Mouse (Mus musculus) erythroblast, adult 5-6 weeks (primary cell): ENCODE data around the gene Art3. TPM values are rescaled to one million over a fixed set of nuclear protein-coding genes. Genes with fewer than 3 reads are reported as not detected.

ENCODE experiments used
- ATAC-seq: replicated peaks from 2 replicates; pipeline ENCODE4 v1.8.0; 2016; ENCODE audit warnings: moderate number of reproducible peaks, mild to moderate bottlenecking, moderate TSS enrichment, inconsistent platforms; ENCODE audit not compliant: poor library complexity, low FRiP score, severe bottlenecking
- total RNA-seq, 2 experiments: library from RNA; stranded (forward) in 1 of 2; stranded (reverse) in 1 of 2; fragments of 150-400 nt in 1 of 2; fragments of 200-764, 138-1000 nt in 1 of 2; gene quantifications; 2 replicates each; pipeline versions ENCODE4 v1.2.3 to v1.2.4; 2015 to 2017; ENCODE audit warnings: low replicate concordance in 2 of 2

The Art3 gene
- total RNA-seq, 2 experiments from 2014 or later, result 8.1 TPM; not detected in 1

DNA sequence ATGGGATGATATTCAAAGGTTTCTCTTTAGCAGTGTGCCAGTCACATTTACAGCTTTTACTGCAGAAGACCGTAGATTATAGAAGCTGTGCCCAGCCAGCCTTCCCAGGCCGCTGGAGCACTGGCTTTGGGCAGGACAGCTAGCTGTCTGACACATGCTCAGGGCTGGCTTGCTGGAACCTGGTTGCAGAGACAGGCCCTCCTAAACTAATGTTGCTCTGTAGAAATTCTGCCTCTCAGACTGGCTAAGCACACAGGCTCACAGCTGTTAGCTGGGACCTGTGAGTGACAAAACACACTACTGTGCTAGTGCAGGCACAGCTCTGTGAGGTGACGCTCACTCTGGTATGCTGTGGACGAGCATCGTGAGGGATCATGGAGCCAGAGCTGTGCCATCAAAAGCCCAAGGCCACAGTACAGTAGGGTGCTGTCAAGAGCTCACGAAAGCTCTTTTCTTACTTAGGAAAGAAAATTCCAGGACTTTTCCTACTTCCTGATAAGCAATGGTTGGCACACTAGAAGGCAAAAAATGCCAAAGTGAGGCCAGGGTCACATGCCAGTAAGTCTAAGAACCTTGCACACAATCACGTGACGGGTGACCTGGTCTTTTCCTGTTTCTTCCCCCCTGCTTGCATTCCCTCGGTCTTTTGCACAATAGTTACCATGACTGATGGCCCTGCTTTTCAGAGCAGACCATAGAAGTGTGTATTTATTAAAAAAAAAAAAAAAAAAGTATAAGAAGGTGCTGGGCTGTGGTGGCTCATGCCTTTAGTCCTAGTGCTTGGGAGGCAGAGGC lies 77.9 kb downstream of the Art3 start:
- no peak for ATAC-seq

DNA sequence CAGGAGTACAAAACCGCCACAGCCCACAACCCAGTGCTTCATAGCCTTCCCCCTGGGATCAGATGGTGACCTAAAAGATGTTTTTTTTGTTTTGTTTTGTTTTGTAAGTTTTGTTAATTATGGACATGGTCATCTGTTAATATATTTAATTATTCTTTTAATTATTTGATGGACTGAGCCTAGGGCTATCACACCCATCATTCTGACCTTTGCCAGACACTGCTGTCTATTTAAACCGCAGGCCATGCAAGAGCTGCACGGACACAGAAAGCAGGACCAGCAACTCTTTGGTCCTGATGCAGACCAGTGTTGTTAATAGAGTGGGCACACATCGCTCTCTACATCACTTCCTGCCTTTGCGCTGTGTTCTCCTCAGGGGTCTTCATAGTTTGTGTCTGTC lies 78.9 kb downstream of the Art3 start:
- no peak for ATAC-seq

DNA sequence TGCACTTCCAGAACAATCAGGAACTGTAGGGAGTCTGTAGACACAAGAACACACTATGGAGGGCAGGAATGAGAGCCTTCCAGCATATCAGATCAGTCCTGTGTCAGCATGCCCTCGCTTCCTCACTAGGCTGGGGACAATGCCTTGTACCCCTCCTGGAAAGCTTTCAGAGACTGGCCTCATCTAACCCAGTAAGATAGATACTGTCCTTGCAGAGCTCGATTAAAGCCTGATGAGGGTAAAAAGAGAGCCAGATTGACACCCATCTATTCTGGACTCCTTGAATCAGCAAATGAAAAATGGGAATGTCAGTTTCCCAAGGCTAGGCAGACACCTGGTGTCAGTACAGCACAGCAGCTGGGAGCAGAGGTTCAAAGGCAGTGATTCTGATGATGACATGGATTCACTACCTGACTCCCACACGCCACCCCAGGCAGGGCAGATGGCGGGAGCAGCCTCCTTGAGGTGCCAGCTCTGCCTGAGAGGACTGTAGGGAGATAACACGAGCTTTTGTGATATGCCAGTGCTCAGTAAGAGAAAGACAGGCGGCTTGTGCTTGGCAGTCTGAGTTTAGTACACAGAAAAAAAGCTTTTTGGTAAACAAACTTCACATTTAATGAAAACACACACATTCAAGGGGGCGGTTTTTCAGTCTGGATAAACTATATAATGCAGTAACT lies 80.0 kb downstream of the Art3 start:
- no peak for ATAC-seq

DNA sequence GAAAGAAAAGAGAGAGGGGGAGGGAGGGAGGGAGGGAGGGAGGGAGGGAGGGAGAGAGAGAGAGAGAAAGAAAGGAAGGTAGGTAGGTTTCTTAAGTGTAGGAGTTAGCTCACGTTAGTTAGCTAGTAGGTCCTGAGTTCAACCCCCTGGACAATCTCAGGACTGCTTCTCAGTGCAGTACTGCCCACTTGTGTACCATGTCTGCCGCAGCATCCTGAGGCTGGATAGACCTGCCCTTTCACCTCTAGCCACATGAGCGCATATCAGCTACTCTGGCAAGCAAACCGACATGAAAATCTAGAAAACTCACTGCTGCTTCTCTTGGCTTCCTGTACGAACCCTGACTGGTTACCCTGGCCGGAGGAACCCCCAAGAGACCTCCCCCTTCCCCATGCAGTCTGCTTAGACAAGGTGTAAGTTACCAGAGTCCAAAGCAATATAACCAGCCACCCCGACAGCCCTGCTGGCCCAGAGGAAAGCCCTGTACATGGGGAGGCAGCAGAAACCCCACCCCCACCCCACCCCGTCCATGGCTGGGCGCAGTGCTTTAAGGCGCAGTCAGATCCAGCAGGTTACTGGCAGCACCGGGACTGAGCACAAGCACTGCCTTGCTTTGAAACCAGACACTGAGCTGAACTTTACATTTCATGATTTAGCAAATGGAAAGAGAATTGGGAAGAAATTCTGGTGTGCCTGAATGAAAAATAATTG lies 81.8 kb downstream of the Art3 start:
- no peak for ATAC-seq

DNA sequence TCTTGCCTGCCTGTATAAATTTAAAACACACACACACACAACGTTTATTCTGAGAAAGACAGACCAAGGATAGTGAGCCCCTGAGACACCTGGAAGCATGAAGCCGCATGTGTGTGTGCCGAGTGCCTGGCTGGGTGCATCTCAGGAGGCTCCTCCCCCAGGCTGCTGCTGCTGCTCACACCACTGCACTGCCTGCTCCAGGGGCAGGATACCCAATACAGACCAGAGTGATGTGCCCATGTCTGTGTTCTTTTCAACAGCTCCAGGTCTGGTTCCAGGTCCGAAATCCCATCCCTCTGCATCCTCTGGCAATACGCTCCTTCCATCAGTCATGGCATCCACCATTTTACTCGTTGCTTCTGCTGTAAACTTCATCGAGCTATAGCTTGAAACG lies 82.4 kb downstream of the Art3 start:
- ATAC-seq, result no peak

DNA sequence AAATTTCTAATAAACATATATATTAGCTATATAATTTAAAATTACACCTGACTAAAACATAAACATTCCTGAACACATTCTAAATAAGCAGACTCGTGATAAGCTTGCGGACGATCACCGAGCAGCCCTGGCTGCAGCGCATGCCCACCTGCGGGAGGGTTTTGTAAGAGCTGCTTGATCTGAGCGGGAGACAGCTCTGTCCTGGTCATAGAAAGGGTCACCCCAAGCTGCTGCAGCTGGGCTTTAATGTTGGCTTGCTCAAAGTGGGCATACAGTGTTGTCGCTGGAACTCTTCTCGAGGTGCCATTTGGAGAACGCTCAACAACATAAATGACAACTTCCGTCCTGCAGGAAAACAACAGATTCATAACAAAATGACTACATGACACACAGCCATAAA lies 92.5 kb downstream of the Art3 start:
- no peak for ATAC-seq

DNA sequence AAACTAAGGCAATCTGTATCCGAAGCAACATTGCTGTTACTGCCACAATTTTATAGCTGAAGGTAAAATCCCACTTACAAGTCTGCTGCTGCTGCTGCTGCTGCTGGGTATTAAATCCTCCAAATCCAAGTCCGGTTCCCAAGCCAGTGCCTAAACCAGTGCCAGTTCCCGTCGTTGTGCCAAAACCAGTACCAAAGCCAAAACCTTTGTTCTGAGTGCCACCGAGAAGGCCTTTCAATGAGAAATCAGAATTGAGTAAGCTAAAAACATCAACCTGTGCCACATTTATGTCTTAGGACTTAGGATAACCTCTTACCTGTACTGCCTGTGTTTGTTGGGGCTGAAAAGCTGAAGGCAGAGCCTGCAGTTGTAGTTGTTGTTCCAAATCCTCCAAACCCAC lies 99.1 kb downstream of the Art3 start:
- ATAC-seq, result no peak

DNA sequence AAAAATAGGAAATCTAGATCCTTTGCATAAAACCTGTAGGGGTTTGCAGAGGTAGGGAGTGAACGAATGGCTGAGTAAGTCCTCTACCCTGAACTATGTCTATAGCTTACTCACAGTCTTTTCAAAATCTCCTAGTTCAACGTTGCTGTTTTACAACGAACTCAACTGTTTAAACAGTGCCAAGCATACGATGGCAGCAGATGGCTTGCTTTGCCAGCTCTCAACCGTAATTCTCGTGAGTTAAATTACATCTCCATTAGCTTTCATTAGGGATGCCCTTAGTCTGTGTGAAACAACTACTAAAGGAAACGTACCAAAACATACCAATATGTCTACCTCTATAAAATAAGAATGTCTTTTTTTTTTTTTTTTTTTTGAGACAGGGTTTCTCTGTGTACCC lies 100.0 kb downstream of the Art3 start:
- ATAC-seq, result no peak

DNA sequence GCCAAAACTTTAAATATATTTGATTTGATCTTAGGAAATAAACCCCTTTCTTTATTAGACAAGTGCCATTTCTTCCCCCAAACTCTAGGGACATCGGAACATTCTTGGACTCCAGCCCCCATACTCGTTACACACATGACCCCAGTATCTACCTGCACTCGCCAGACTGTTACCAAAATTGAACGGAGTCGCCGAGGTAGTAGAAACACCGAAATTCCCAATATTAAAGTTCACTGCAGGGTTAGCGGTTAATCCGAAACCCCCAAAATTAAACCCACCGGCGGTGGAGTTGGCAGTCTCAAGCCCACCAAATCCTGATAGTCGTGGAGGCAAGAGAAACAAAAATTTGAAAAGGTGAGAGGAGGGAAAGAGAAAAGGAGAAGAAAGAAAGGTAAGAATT lies 102.4 kb downstream of the Art3 start:
- ATAC-seq, result no peak

DNA sequence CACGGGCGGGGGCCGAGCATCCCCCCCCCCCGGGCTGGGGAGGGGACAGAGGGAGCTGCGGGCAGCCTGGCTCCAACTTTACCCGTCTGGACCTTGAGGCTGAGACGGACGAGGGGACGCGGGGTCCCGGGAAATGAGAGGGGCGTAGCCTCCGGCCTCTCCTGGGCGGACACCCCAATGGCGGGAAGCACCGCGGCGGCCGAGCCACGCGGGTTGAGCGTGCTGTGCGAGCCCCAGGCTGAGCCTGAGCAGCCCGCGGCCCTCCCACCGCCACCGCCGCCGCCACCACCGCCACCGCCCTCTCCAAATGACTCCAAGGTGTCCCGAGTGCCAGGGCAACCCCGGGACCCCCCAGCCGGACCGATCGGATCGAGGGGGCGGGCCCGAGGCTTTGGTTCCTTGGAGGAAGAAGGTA lies 103.0 kb downstream of the Art3 start:
- ATAC-seq, result peak; percentile 59

DNA sequence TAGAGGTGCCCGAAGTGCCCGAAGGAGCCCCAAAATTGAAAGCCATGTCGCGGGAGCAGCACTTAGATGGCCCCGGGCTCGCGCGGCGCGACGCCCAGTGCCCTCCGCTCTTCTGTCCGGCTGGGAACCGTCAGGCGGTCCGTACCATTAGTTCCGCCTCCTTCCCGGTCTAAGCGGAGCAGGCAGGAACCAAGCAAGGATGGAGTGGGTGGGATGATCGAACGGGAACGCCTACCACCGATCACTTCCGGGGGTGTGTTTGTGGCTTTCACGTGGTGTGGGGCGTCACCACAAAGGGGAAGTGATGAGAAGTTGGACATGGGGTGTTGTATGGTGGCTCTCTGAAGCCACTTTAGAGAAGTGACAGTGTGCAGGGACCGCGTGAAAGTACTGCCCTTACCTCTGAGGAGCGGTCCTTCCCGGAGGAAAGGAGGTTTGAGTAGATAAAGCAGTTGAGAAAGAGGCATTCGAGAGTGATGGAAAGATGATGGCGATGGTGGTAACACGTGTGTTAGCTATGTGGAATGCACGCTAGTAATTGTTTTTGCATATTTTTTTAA lies 103.5 kb downstream of the Art3 start, which contains the start of gene Nup54:
Gene Nup54 (minus strand): TSS at position 195 of the 560 bp plus-strand sequence.
- peak; percentile 96 for ATAC-seq

DNA sequence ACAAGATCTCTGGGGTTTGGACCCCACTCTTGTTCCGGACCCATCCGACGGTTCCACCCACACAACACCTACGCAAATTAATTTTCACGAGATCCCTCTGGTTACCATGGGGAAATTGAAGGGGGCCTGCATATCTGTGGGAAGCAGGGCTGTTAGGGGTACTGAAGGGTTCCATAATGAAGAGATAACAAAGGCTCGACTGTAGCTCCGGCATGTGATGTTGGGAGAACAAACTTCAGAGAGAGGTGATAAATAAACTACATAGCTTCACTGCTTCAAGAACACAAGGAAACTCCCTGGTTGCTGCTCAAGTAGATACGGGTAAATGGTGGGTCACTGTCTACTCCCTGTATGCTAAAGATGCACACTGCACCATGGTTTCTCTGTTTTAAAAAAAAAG lies 106.9 kb downstream of the Art3 start:
- ATAC-seq, result no peak

DNA sequence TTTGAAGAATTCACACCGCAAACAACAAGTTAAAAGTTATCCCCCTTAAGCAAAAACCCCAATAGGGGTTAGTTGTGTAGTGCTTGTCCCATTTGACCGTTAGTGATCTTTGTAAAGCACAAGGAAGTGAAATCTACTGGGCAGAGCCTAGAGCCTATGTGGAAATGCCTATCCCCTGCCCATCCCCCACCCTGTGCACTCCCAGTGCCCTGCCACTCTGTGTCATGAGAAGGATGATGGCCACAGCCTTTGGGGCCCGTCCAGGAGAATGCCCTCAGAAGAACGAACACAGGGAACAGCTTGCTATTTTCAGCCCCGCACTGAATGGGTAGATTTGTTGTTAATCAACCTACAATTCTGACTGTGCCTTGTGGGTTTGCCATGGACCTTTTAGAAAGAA lies 109.9 kb downstream of the Art3 start:
- no peak for ATAC-seq

DNA sequence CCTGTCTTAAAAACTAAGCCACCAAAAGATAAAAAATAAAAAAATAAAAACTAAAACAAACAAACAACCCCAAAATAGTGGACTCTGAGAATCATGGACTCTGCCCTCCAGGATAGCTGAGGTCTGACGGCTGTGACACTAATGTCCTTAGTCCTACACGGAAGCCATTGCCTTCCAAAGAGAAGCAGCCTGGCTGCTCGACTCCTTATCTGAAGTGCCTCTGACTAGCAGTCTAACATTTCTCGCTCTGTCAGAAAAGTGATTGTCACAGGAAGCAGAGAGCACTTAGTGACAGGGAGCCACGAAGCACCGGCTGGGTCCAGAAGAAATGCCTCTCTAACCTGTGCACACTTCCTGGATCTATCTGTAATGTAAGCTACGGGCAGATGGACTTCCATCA lies 111.3 kb downstream of the Art3 start:
- no peak for ATAC-seq

DNA sequence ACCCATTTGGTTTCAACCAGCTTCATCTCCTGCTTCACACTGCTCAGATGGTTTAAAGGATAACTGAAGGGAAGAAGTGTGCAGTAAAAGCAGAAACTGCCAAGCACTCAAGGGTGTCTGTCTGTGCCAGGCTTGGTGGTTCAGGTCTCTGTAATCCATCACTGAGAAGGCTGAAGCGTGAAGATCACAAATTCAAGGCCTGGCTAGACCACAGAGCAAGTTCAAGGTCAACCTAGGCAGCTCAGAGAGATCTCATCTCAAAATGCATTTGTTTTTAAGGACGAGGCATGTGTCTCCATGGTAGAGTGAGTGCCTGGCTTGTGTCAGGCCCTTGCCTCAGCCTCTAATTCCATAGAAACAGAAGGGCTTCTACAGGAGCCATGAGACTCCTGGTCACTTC lies 113.4 kb downstream of the Art3 start:
- ATAC-seq, result no peak

DNA sequence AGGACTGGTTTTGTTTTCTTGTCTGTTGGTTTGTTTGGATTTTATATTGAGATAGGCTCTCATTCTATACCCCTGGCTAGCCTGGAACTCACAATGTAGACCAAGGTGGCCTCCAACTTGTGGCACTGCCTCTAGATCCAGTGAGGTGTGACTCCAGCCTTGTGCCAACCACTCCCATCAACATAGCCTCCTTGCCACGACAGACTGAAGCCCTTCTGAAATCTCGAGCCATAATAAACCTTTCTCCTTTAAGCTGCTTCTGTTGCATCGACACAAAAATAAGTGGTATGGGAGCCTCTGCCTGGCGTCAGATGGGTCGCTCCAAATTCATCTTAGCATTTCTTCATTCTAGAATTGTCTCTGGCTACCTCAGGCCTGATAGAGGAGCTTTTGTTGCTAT lies 115.1 kb downstream of the Art3 start:
- no peak for ATAC-seq

DNA sequence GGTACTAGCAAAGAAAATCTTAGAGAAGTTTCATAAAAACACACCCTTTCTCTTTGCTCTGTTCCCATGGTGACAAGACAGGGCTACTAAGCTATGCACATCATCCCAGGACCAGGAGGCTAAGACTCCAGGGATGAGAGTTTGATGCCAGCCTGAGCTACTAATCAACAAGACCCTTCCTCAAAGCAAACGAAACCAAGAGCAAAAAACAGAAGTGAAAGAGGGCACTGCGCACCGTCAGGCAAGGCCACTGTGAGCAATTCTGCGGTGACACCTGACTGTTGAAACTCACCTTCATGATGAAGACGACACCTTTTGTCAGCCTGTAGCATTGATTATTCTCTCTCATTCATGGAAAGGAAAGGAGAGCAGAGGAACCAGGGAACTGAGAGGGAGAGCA lies 121.2 kb downstream of the Art3 start:
- no peak for ATAC-seq

DNA sequence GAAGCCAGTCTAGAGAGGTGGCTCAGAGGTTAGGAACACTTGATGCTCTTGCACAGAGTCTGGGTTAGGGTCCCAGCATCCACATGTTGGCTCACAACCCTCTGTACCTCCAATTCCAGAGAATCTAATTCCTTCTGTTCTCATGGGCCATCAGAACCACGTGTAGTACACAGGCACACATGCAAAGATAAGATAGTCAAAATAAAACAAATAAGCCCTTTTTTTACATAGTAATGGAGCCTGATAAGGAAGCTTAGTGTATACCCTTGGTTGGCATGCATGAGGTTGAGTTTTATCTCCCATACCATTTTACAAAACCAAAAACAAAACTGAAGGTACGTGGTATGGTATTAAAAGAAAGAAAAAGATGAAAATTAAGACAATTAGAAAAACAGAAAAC lies 125.8 kb downstream of the Art3 start:
- ATAC-seq, result no peak

DNA sequence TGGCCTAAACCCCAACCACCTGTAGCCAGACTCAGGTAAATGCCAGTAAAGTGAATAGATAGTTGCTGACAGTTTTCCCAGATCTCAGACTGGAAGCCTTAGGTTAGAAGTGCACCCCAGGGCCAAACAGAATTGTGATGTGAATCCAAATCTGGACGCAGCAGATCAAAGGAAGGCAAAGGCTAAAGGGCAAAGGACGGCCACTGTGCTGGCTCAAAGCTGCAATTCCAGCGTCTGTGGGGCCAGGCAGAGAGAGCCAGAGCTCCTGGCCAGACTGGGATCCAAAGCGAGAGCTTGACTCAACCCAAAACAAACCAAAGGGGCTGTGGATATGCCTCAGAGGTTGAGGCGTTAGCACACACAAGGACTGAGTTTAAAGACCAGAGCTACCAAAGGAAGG lies 127.1 kb downstream of the Art3 start:
- ATAC-seq, result no peak

DNA sequence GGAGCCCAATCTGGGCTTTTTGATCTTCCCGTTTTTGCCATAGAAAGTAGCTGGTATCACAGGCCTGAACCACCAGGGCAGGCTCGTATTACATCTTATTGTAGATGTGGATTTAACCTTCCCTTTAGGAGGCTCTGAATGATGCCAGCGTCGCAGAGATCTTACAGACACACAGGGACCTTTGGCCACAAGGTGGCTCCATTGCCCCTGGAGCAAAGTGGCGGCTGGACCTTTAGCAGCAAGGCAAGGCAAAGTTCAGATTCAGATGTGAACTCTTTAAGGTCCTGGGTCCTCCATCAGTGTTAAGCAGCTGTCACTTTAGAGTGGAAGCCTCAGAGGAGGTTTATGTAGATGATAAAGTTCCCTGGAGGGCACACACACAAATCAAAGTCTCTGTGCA lies 129.7 kb downstream of the Art3 start:
- no peak for ATAC-seq
